Mouse (Mus musculus) cerebellum, adult 2 months (tissue): Measurements from ENCODE around the gene Arhgef7. TPM values are rescaled to one million over a fixed set of nuclear protein-coding genes. Genes with fewer than 3 reads are reported as not detected.

Experiments used
- DNase-seq, 2 experiments: peaks; one replicate each; pipeline ENCODE4 v3.0.0; 2021
- H3K27ac ChIP-seq: fragments of 200-500 bp; 2 replicates; pipeline ENCODE4 v1.5.1; 2012; ENCODE audit warnings: low read length, control low read depth, inconsistent platforms; ENCODE audit not compliant: insufficient read depth
- H3K27me3 ChIP-seq: fragments of 200-500 bp; 2 replicates; pipeline ENCODE4 v1.6.1; 2012; ENCODE audit warnings: inconsistent platforms, mild to moderate bottlenecking, low read length, moderate library complexity; ENCODE audit not compliant: control insufficient read depth, insufficient read depth
- H3K4me1 ChIP-seq: fragments of 200-500 bp; 2 replicates; pipeline ENCODE4 v1.6.1; 2011; ENCODE audit warnings: low read length; ENCODE audit not compliant: control insufficient read depth, insufficient read depth
- H3K4me3 ChIP-seq: fragments of 200-500 bp; replicated peaks from 2 replicates; pipeline ENCODE3; 2011; ENCODE audit warnings: mild to moderate bottlenecking, low read depth, low read length, control low read depth; ENCODE audit not compliant: insufficient read depth
- CTCF ChIP-seq: fragments of 200-500 bp; IDR thresholded peaks from 2 replicates; pipeline ENCODE4 v1.5.1; 2011; ENCODE audit warnings: low read depth, mild to moderate bottlenecking, control low read depth, low read length, moderate library complexity, borderline replicate concordance; ENCODE audit not compliant: insufficient read depth
- POLR2A ChIP-seq: fragments of 200-500 bp; IDR thresholded peaks from 2 replicates; pipeline ENCODE4 v1.6.1; 2011; ENCODE audit warnings: low read length, control low read depth, borderline replicate concordance; ENCODE audit not compliant: insufficient read depth
- WGBS: fragments of 180-500 bp; shearing (Covaris S2); methylation state at CpG from one replicate; pipeline ENCODE4 v1.1.7; 2018; 5-methylcytosine and 5-hydroxymethylcytosine counted together
- polyA plus RNA-seq: library from polyadenylated mRNA; depleted of rRNA; stranded (reverse); fragments of >200 nt; gene quantifications from 2 replicates; pipeline ENCODE4 v1.2.3, GENCODE M21; 2012; rRNA removed

The Arhgef7 gene
- polyA plus RNA-seq, 1 experiment, result 134 TPM

- no peak for DNase-seq
- Histone ChIP-seq H3K27me3 (no peaks in the 10 kb centered on the region), H3K27ac (no peak overlapping the region), H3K4me1 (no peaks in the 10 kb centered on the region), H3K4me3 (no peak overlapping the region)
- WGBS, result 95% methylated on average over 3 of the region's 3 CpGs
- no peak for TF ChIP-seq CTCF
- no peak for TF ChIP-seq POLR2A
These were observed 157.1 kb downstream of the Arhgef7 start for GRCm38 (mm10) chr8:11884646-11885045.

Other genes starting within 250 kb of the Arhgef7 start
- gene Rab20, start 249.0 kb upstream of the Arhgef7 start, polyA plus RNA-seq, result 0.62 and 1.1 TPM in 2 replicates
- gene Naxd, start 230.2 kb upstream of the Arhgef7 start, polyA plus RNA-seq, result 105 and 114 TPM in 2 replicates
- gene Cars2, start 176.9 kb upstream of the Arhgef7 start, polyA plus RNA-seq, result 27.4 and 27.6 TPM in 2 replicates
- 39.2 and 42.2 TPM in 2 replicates for gene Ing1, start 172.2 kb upstream of the Arhgef7 start, polyA plus RNA-seq
- 53.0 and 53.4 TPM in 2 replicates for gene Ankrd10, start 92.0 kb upstream of the Arhgef7 start, polyA plus RNA-seq
- not detected in 2 replicates for gene 1700016D06Rik, start 26.7 kb upstream of the Arhgef7 start, polyA plus RNA-seq
- gene Tex29, start 112.8 kb downstream of the Arhgef7 start, polyA plus RNA-seq, result not detected in 2 replicates